8 mouse cellular contexts compared by ENCODE assay signal in genomic region chr1:65178902-65179432, GRCm38 (mm10). TPM values are rescaled to one million over a fixed set of nuclear protein-coding genes. Genes with fewer than 3 reads are reported as not detected.
DNase-seq lines count a peak whose midpoint lies in the region; ATAC-seq lines count a peak whose summit lies in the region.

No protein-coding gene starts in this region.

- peak; percentile 77 for DNase-seq in c-Kit-negative CD71-positive TER-119-positive erythroid progenitor cells, embryonic 14.5 days (ENCODE audit: low read depth, low spot score)
- DNase-seq in forebrain, embryonic 10.5 days (ENCODE audit: extremely low spot score, low spot score): peak; percentile 99
- peak; percentile 99 for DNase-seq in kidney, postnatal 36 days
- DNase-seq in telencephalon, adult 2 months (ENCODE audit: low read depth, low spot score): peak; percentile 87

- H3K36me3 ChIP-seq in forebrain, embryonic 10.5 days (replicated peaks): peaks cover 14% of the 10 kb centered on the region
- H3K36me3 ChIP-seq in heart, embryonic 16.5 days (ENCODE audit: control insufficient read depth, insufficient read depth): peaks cover 5% of the 10 kb centered on the region; the same call in 1 of the 2 replicates
- peaks cover 8% of the 10 kb centered on the region for H3K36me3 ChIP-seq in liver, embryonic 15.5 days (replicated peaks)
- peaks cover 8% of the 10 kb centered on the region for H3K36me3 ChIP-seq in neural tube, embryonic 12.5 days

- no peaks in the 10 kb centered on the region for H3K27me3 ChIP-seq in forebrain, embryonic 10.5 days (ENCODE audit: poor library complexity, severe bottlenecking)
- no peaks in the 10 kb centered on the region for H3K27me3 ChIP-seq in heart, embryonic 16.5 days (ENCODE audit: control insufficient read depth, insufficient read depth, low read length)
- H3K27me3 ChIP-seq in liver, embryonic 15.5 days: no peaks in the 10 kb centered on the region
- no peaks in the 10 kb centered on the region for H3K27me3 ChIP-seq in neural tube, embryonic 12.5 days (replicated peaks)

- peak overlapping the region; percentile 83 for H3K9ac ChIP-seq in heart, embryonic 16.5 days (ENCODE audit: low read length)
- H3K9ac ChIP-seq in liver, embryonic 15.5 days: peak overlapping the region; percentile 69
- H3K9ac ChIP-seq in neural tube, embryonic 12.5 days: peak overlapping the region; percentile 87

- H3K27ac ChIP-seq in forebrain, embryonic 10.5 days: peak overlapping the region; percentile 97
- H3K27ac ChIP-seq in heart, embryonic 16.5 days (ENCODE audit: low read length): peak overlapping the region; percentile 97
- peak overlapping the region; percentile 94 for H3K27ac ChIP-seq in liver, embryonic 15.5 days (replicated peaks)
- H3K27ac ChIP-seq in neural tube, embryonic 12.5 days: peak overlapping the region; percentile 97

- H3K4me3 ChIP-seq in forebrain, embryonic 10.5 days: peak overlapping the region; percentile 78
- H3K4me3 ChIP-seq in heart, embryonic 16.5 days (ENCODE audit: low read length): peak overlapping the region; percentile 83
- H3K4me3 ChIP-seq in liver, embryonic 15.5 days (replicated peaks): peak overlapping the region; percentile 72
- H3K4me3 ChIP-seq in neural tube, embryonic 12.5 days: peak overlapping the region; percentile 71

- H3K4me1 ChIP-seq in forebrain, embryonic 10.5 days: peaks cover 29% of the 10 kb centered on the region
- peaks cover 11% of the 10 kb centered on the region for H3K4me1 ChIP-seq in heart, embryonic 16.5 days (ENCODE audit: control insufficient read depth, insufficient read depth, low read length)
- peaks cover 39% of the 10 kb centered on the region for H3K4me1 ChIP-seq in liver, embryonic 15.5 days (replicated peaks)
- H3K4me1 ChIP-seq in neural tube, embryonic 12.5 days: peaks cover 13% of the 10 kb centered on the region; the same call in 1 of the 2 replicates

- WGBS in forebrain, embryonic 10.5 days: 1% methylated on average over 39 of the region's 39 CpGs
- under 1% methylated on average over 39 of the region's 39 CpGs for WGBS in heart, embryonic 16.5 days
- under 1% methylated on average over 38 of the region's 39 CpGs for WGBS in liver, embryonic 15.5 days (ENCODE audit: insufficient replicate concordance)
- under 1% methylated on average over 39 of the region's 39 CpGs for WGBS in neural tube, embryonic 12.5 days

- no peaks in the 10 kb centered on the region for H3K9me3 ChIP-seq in forebrain, embryonic 10.5 days
- H3K9me3 ChIP-seq in heart, embryonic 16.5 days (replicated peaks; ENCODE audit: control insufficient read depth, low read length): no peaks in the 10 kb centered on the region
- no peaks in the 10 kb centered on the region for H3K9me3 ChIP-seq in liver, embryonic 15.5 days (replicated peaks)
- H3K9me3 ChIP-seq in neural tube, embryonic 12.5 days: no peaks in the 10 kb centered on the region

- ATAC-seq in CD4-positive, CD25-positive, alpha-beta regulatory T cell, adult 4 months: peak; percentile 54
- ATAC-seq in heart, embryonic 16.5 days (replicated peaks; ENCODE audit: extremely low read depth, insufficient read depth, low FRiP score): peak; percentile 92
- ATAC-seq in liver, embryonic 15.5 days (ENCODE audit: insufficient read depth): peak; percentile 79
- peak; percentile 93 for ATAC-seq in neural tube, embryonic 12.5 days (ENCODE audit: low FRiP score, low read depth)

- H3K4me2 ChIP-seq in heart, embryonic 16.5 days (ENCODE audit: low read depth, low read length): peak overlapping the region; percentile 85
- H3K4me2 ChIP-seq in liver, embryonic 15.5 days: peak overlapping the region; percentile 93
- H3K4me2 ChIP-seq in neural tube, embryonic 12.5 days (replicated peaks): peak overlapping the region; percentile 62

RNA-seq across cellular contexts. Expression of gene Idh1, which starts 7.3 kb away (rescaled TPM):
- 10 to 100 TPM in 1 of 2 experiments, 1 to 10 TPM in 1; 7.9 to 10.2 TPM for polyA plus RNA-seq in CD4-positive, CD25-positive, alpha-beta regulatory T cell, adult 4 months (2017; shearing (Covaris generic))
- 245 and 249 TPM in 2 replicates for polyA plus RNA-seq in forebrain, embryonic 10.5 days (2016; fragmentation: Nextera tagmentation; extraction: Ambion mirVana)
- polyA plus RNA-seq in heart, embryonic 16.5 days (2015; fragmentation: Nextera tagmentation; extraction: Ambion mirVana): 65.2 and 65.4 TPM in 2 replicates
- 118 and 131 TPM in 2 replicates for polyA plus RNA-seq in liver, embryonic 15.5 days (2015; fragmentation: Nextera tagmentation; extraction: Ambion mirVana)
- polyA plus RNA-seq in neural tube, embryonic 12.5 days (2016; fragmentation: Nextera tagmentation; extraction: Ambion mirVana): 399 and 409 TPM in 2 replicates

RNA-seq across cellular contexts. Expression of gene Pikfyve, which starts 7.5 kb away (rescaled TPM):
- polyA plus RNA-seq in CD4-positive, CD25-positive, alpha-beta regulatory T cell, adult 4 months (2017; shearing (Covaris generic)): 10 to 100 TPM; 11.8 to 13.6 TPM
- polyA plus RNA-seq in forebrain, embryonic 10.5 days (2016; fragmentation: Nextera tagmentation; extraction: Ambion mirVana): 13.1 and 16.3 TPM in 2 replicates
- 5.5 and 6.3 TPM in 2 replicates for polyA plus RNA-seq in heart, embryonic 16.5 days (2015; fragmentation: Nextera tagmentation; extraction: Ambion mirVana)
- 3.9 and 4.4 TPM in 2 replicates for polyA plus RNA-seq in liver, embryonic 15.5 days (2015; fragmentation: Nextera tagmentation; extraction: Ambion mirVana)
- polyA plus RNA-seq in neural tube, embryonic 12.5 days (2016; fragmentation: Nextera tagmentation; extraction: Ambion mirVana): 16.5 and 18.1 TPM in 2 replicates

RNA-seq across cellular contexts. Expression of gene D630023F18Rik, which starts 56.0 kb away (rescaled TPM):
- not detected for polyA plus RNA-seq in CD4-positive, CD25-positive, alpha-beta regulatory T cell, adult 4 months (2017; shearing (Covaris generic))
- 0.14 and 0.25 TPM in 2 replicates for polyA plus RNA-seq in forebrain, embryonic 10.5 days (2016; fragmentation: Nextera tagmentation; extraction: Ambion mirVana)
- polyA plus RNA-seq in heart, embryonic 16.5 days (2015; fragmentation: Nextera tagmentation; extraction: Ambion mirVana): 0.40 and 0.42 TPM in 2 replicates
- 0.31 and 0.41 TPM in 2 replicates for polyA plus RNA-seq in liver, embryonic 15.5 days (2015; fragmentation: Nextera tagmentation; extraction: Ambion mirVana)
- polyA plus RNA-seq in neural tube, embryonic 12.5 days (2016; fragmentation: Nextera tagmentation; extraction: Ambion mirVana): 0.19 TPM in 1 of 2 replicates, not detected in the other

RNA-seq across cellular contexts. Expression of gene Gm28845, which starts 59.6 kb away (rescaled TPM):
- not detected for polyA plus RNA-seq in CD4-positive, CD25-positive, alpha-beta regulatory T cell, adult 4 months (2017; shearing (Covaris generic))
- not detected in 2 replicates for polyA plus RNA-seq in forebrain, embryonic 10.5 days (2016; fragmentation: Nextera tagmentation; extraction: Ambion mirVana)
- polyA plus RNA-seq in heart, embryonic 16.5 days (2015; fragmentation: Nextera tagmentation; extraction: Ambion mirVana): not detected in 2 replicates
- polyA plus RNA-seq in liver, embryonic 15.5 days (2015; fragmentation: Nextera tagmentation; extraction: Ambion mirVana): not detected in 2 replicates
- polyA plus RNA-seq in neural tube, embryonic 12.5 days (2016; fragmentation: Nextera tagmentation; extraction: Ambion mirVana): not detected in 2 replicates

Comparison
In these comparisons a context has a peak if more than half of its experiments do, and no peak if none do; other contexts are left out.
1. Peak in every context shown above with its lines: DNase-seq, ATAC-seq, H3K4me3 ChIP-seq and H3K27ac ChIP-seq.